Comparison of ENCODE assay signal across 34 mouse cellular contexts in the genomic region with DNA sequence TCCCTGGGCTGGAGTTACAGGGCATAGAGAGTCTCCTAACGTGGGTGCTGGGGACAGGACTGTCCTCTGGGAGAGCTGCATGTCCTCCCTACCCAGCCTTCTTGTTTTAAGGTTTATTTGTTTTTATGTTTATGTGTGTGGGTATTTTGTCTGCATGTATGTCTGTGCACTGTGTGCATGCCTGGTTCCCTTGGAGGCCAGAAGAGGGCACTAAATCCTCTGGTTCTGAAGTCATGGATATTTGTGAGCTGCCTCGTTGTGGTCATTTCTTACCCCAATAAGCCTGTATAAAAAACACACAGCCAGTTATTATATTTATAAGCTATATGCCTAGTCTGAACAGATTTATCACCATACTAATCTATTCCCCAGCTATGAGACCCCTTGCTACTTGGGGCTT. TPM values are rescaled to one million over a fixed set of nuclear protein-coding genes. Genes with fewer than 3 reads are reported as not detected.
DNase-seq lines count a peak whose midpoint lies in the region; ATAC-seq and TF ChIP-seq lines count a peak whose summit lies in the region.
"Had no signal": no experiment of that assay in that cellular context is flagged by ENCODE, and none has a peak within 500 bp of the region (broad histone marks: within the 10 kb centered on the region; RNA-seq: fewer than 3 reads in every experiment).

No protein-coding gene starts in this region.

- H3K27me3 ChIP-seq in intestine, postnatal 0 days (replicated peaks; ENCODE audit: control insufficient read depth, insufficient read depth, low read length): no peaks in the 10 kb centered on the region; the same call in 1 of the 2 replicates
- H3K27me3 ChIP-seq in intestine, embryonic 16.5 days (replicated peaks; ENCODE audit: control insufficient read depth, insufficient read depth, low read length): 0 out of 2 replicates have a peak, but pooled peaks cover under 1% of the 10 kb centered on the region
- H3K27me3 ChIP-seq in liver, embryonic 14.5 days (ENCODE audit: control insufficient read depth, insufficient read depth, low read length): peaks cover 2% of the 10 kb centered on the region
- no peaks in the 10 kb centered on the region for H3K27me3 ChIP-seq in ES-Bruce4 (ENCODE audit: control insufficient read depth, insufficient read depth, low read length, poor library complexity, severe bottlenecking)
- H3K27me3 ChIP-seq: heart, embryonic 15.5 days had no signal

- H3K4me2 ChIP-seq in intestine, postnatal 0 days (replicated peaks; ENCODE audit: low read depth): no peak overlapping the region
- H3K4me2 ChIP-seq in intestine, embryonic 16.5 days (ENCODE audit: low read depth, low read length): no peak overlapping the region
- H3K4me2 ChIP-seq in liver, embryonic 14.5 days (ENCODE audit: low read depth): no peak overlapping the region
- H3K4me2 ChIP-seq: heart, embryonic 15.5 days; hindbrain, embryonic 14.5 days; neural tube, embryonic 12.5 days had no signal

- no peaks in the 10 kb centered on the region for H3K36me3 ChIP-seq in intestine, postnatal 0 days (ENCODE audit: control insufficient read depth, insufficient read depth)
- no peaks in the 10 kb centered on the region for H3K36me3 ChIP-seq in intestine, embryonic 16.5 days (ENCODE audit: control insufficient read depth, insufficient read depth, low read length)
- no peaks in the 10 kb centered on the region for H3K36me3 ChIP-seq in liver, embryonic 14.5 days (replicated peaks; ENCODE audit: control insufficient read depth, insufficient read depth, low read depth)
- H3K36me3 ChIP-seq in ES-Bruce4 (ENCODE audit: control insufficient read depth, insufficient read depth, low read length, poor library complexity, severe bottlenecking): no peaks in the 10 kb centered on the region
- H3K36me3 ChIP-seq: heart, embryonic 15.5 days; midbrain, embryonic 10.5 days; neural tube, embryonic 12.5 days had no signal

- peak; percentile 29 for TF ChIP-seq CTCF in intestine, postnatal 0 days (IDR thresholded peaks at IDR 0.05; ENCODE audit: low read depth)
- 0 out of 2 replicates have a peak, but pooled peaks have one; percentile 21 for TF ChIP-seq CTCF in liver, embryonic 14.5 days (IDR thresholded peaks at IDR 0.05; ENCODE audit: low read depth)
- peak; percentile 27 for TF ChIP-seq CTCF in ES-Bruce4 (IDR thresholded peaks at IDR 0.05; ENCODE audit: low read depth, low read length)

- no peak for TF ChIP-seq EP300 in liver, embryonic 14.5 days (IDR thresholded peaks at IDR 0.05; ENCODE audit: low read depth)
- TF ChIP-seq EP300 in ES-Bruce4 (IDR thresholded peaks at IDR 0.05; ENCODE audit: insufficient read depth, low read depth, low read length): no peak

- no peak overlapping the region for H3K4me3 ChIP-seq in intestine, postnatal 0 days (ENCODE audit: low read depth, low read length)
- H3K4me3 ChIP-seq in intestine, embryonic 16.5 days (ENCODE audit: low read length): no peak overlapping the region
- H3K4me3 ChIP-seq in liver, embryonic 14.5 days (ENCODE audit: insufficient read depth in 1 of 2, low read depth in 2 of 2, low read length in 2 of 2): no peak overlapping the region
- no peak overlapping the region for H3K4me3 ChIP-seq in ES-Bruce4 (ENCODE audit: low read depth, low read length)
- H3K4me3 ChIP-seq: erythroblast, embryonic 14.5 days; heart, embryonic 10.5 days; heart, embryonic 15.5 days; midbrain, embryonic 10.5 days; myocyte; neural tube, embryonic 12.5 days had no signal

- no peak for DNase-seq in liver, embryonic 14.5 days (ENCODE audit: low read depth in 3 of 3, low spot score in 3 of 3)
- DNase-seq in liver (no peak), A20 (ENCODE audit: low read depth, low spot score) (peak; percentile 22)
- no peak for DNase-seq in left cerebral cortex, adult 8-10 months (ENCODE audit: low spot score in 2 of 2)
- DNase-seq: adrenal gland, postnatal 25 days; cerebellum, adult 18-20 months; cerebellum, postnatal 14 days; heart, postnatal 36 days; kidney, postnatal 25 days; left cerebral cortex, postnatal 4 days; lung, adult 18-20 months; lung, postnatal 10 days; thymus, postnatal 4 days had no signal

- H3K9me3 ChIP-seq in intestine, postnatal 0 days (ENCODE audit: control insufficient read depth): no peaks in the 10 kb centered on the region
- H3K9me3 ChIP-seq in intestine, embryonic 16.5 days (ENCODE audit: control insufficient read depth, low read length): no peaks in the 10 kb centered on the region
- no peaks in the 10 kb centered on the region for H3K9me3 ChIP-seq in liver, embryonic 14.5 days (ENCODE audit: control insufficient read depth, low read length)
- H3K9me3 ChIP-seq in ES-Bruce4 (replicated peaks; ENCODE audit: control insufficient read depth, insufficient read depth, low read length, poor library complexity, severe bottlenecking): no peaks in the 10 kb centered on the region
- H3K9me3 ChIP-seq: heart, embryonic 10.5 days; heart, embryonic 15.5 days; midbrain, embryonic 10.5 days; neural tube, embryonic 12.5 days had no signal

- TF ChIP-seq POLR2A in ES-Bruce4 (IDR thresholded peaks at IDR 0.05; ENCODE audit: insufficient read depth, low read length): no peak

- WGBS in intestine, postnatal 0 days: 63% methylated on average over 2 of the region's 2 CpGs
- WGBS in intestine, embryonic 16.5 days: 68% methylated on average over 2 of the region's 2 CpGs
- WGBS in liver, embryonic 14.5 days (ENCODE audit: insufficient replicate concordance): 41% methylated on average over 2 of the region's 2 CpGs

- ATAC-seq in intestine, postnatal 0 days: no peak
- no peak for ATAC-seq in intestine, embryonic 16.5 days
- ATAC-seq in liver, embryonic 14.5 days (ENCODE audit: insufficient read depth): no peak
- ATAC-seq: forebrain, embryonic 16.5 days; inflammation-experienced regulatory T-cells, adult 6 months; midbrain, embryonic 16.5 days had no signal

- H3K27ac ChIP-seq in intestine, postnatal 0 days (ENCODE audit: low read depth, low read length): no peak overlapping the region
- no peak overlapping the region for H3K27ac ChIP-seq in intestine, embryonic 16.5 days (ENCODE audit: low read length)
- H3K27ac ChIP-seq in liver, embryonic 14.5 days: no peak overlapping the region
- no peak overlapping the region for H3K27ac ChIP-seq in ES-Bruce4 (ENCODE audit: insufficient read depth, low read length)
- H3K27ac ChIP-seq: heart, embryonic 10.5 days; heart, embryonic 15.5 days; hindbrain, embryonic 14.5 days; midbrain, embryonic 10.5 days; neural tube, embryonic 12.5 days had no signal

- H3K9ac ChIP-seq in intestine, postnatal 0 days (ENCODE audit: low read depth, low read length): no peak overlapping the region
- H3K9ac ChIP-seq in intestine, embryonic 16.5 days (ENCODE audit: low read depth, low read length): no peak overlapping the region
- H3K9ac ChIP-seq in liver, embryonic 14.5 days (replicated peaks): no peak overlapping the region
- no peak overlapping the region for H3K9ac ChIP-seq in ES-Bruce4 (ENCODE audit: low read depth, poor library complexity, severe bottlenecking)
- H3K9ac ChIP-seq: heart, embryonic 15.5 days; hindbrain, embryonic 14.5 days; neural tube, embryonic 12.5 days had no signal

- no peaks in the 10 kb centered on the region for H3K4me1 ChIP-seq in intestine, postnatal 0 days (replicated peaks; ENCODE audit: control insufficient read depth, insufficient read depth, low read length)
- H3K4me1 ChIP-seq in intestine, embryonic 16.5 days (ENCODE audit: control insufficient read depth, insufficient read depth, low read length): no peaks in the 10 kb centered on the region
- H3K4me1 ChIP-seq in liver, embryonic 14.5 days (replicated peaks; ENCODE audit: control insufficient read depth in 2 of 2, insufficient read depth in 2 of 2, low read length in 1 of 2): no peaks in the 10 kb centered on the region
- no peaks in the 10 kb centered on the region for H3K4me1 ChIP-seq in ES-Bruce4 (ENCODE audit: control insufficient read depth, insufficient read depth, low read length)
- H3K4me1 ChIP-seq: heart, embryonic 15.5 days; midbrain, embryonic 10.5 days; neural tube, embryonic 12.5 days had no signal

RNA-seq across cellular contexts. Expression of a gene that starts 9.3 kb away (rescaled TPM):
- polyA plus RNA-seq in intestine, postnatal 0 days (2015; fragmentation: Nextera tagmentation; extraction: Ambion mirVana): 0.07 TPM in 1 of 2 replicates, not detected in the other
- polyA plus RNA-seq in intestine, embryonic 16.5 days (2015; fragmentation: Nextera tagmentation; extraction: Ambion mirVana): 0.15 and 0.37 TPM in 2 replicates
- polyA plus RNA-seq in liver, embryonic 14.5 days (2012; rRNA removed): 3.8 and 4.5 TPM in 2 replicates
- polyA plus RNA-seq in liver, embryonic 14.5 days (2014; fragmentation: Nextera tagmentation; extraction: Ambion mirVana): 4.3 and 4.4 TPM in 2 replicates
- polyA plus RNA-seq in ES-Bruce4 (2011; ENCODE audit: insufficient read depth, insufficient read length, low read depth, missing spikeins): 0.88 and 1.2 TPM in 2 replicates
- 1 to 10 TPM; 1.4 to 2.0 (median 1.7) TPM for total RNA-seq in left cerebral cortex, adult 8-10 months (2022)
- total RNA-seq: adrenal gland, postnatal 25 days had no signal
- polyA plus RNA-seq: erythroblast, embryonic 14.5 days; inflammation-experienced regulatory T-cells, adult 6 months had no signal

RNA-seq across cellular contexts. Expression of a gene that starts 23.5 kb away (rescaled TPM):
- polyA plus RNA-seq in intestine, postnatal 0 days (2015; fragmentation: Nextera tagmentation; extraction: Ambion mirVana): 244 and 254 TPM in 2 replicates
- 146 and 152 TPM in 2 replicates for polyA plus RNA-seq in intestine, embryonic 16.5 days (2015; fragmentation: Nextera tagmentation; extraction: Ambion mirVana)
- 33.2 and 42.8 TPM in 2 replicates for polyA plus RNA-seq in liver, embryonic 14.5 days (2012; rRNA removed)
- 31.9 and 32.5 TPM in 2 replicates for polyA plus RNA-seq in liver, embryonic 14.5 days (2014; fragmentation: Nextera tagmentation; extraction: Ambion mirVana)
- polyA plus RNA-seq in ES-Bruce4 (2011; ENCODE audit: insufficient read depth, insufficient read length, low read depth, missing spikeins): 450 and 464 TPM in 2 replicates
- total RNA-seq in left cerebral cortex, adult 8-10 months (2022): 10 to 100 TPM; 21.7 to 37.3 (median 26.8) TPM

RNA-seq across cellular contexts. Expression of a gene that starts 42.5 kb away (rescaled TPM):
- polyA plus RNA-seq in intestine, postnatal 0 days (2015; fragmentation: Nextera tagmentation; extraction: Ambion mirVana): 0.31 and 0.41 TPM in 2 replicates
- 0.45 and 0.97 TPM in 2 replicates for polyA plus RNA-seq in intestine, embryonic 16.5 days (2015; fragmentation: Nextera tagmentation; extraction: Ambion mirVana)
- not detected in 2 replicates for polyA plus RNA-seq in liver, embryonic 14.5 days (2012; rRNA removed)
- polyA plus RNA-seq in liver, embryonic 14.5 days (2014; fragmentation: Nextera tagmentation; extraction: Ambion mirVana): not detected in 2 replicates
- 1.1 and 1.7 TPM in 2 replicates for polyA plus RNA-seq in ES-Bruce4 (2011; ENCODE audit: insufficient read depth, insufficient read length, low read depth, missing spikeins)
- total RNA-seq in left cerebral cortex, adult 8-10 months (2022): not detected
- total RNA-seq: adrenal gland, adult 18-20 months; adrenal gland, postnatal 25 days; layer of hippocampus, adult 18-20 months; layer of hippocampus, postnatal 25 days; left cerebral cortex, postnatal 4 days had no signal
- polyA plus RNA-seq: brain, embryonic 14.5 days; cortical plate, adult 2 months; embryonic facial prominence, embryonic 14.5 days; erythroblast, embryonic 14.5 days; gonadal fat pad, adult 2 months; testis, adult 2 months had no signal

RNA-seq across cellular contexts. Expression of a gene that starts 59.7 kb away (rescaled TPM):
- polyA plus RNA-seq in intestine, postnatal 0 days (2015; fragmentation: Nextera tagmentation; extraction: Ambion mirVana): 16.4 and 18.7 TPM in 2 replicates
- polyA plus RNA-seq in intestine, embryonic 16.5 days (2015; fragmentation: Nextera tagmentation; extraction: Ambion mirVana): 23.1 and 24.4 TPM in 2 replicates
- polyA plus RNA-seq in liver, embryonic 14.5 days (2012; rRNA removed): 6.2 and 11.8 TPM in 2 replicates
- polyA plus RNA-seq in liver, embryonic 14.5 days (2014; fragmentation: Nextera tagmentation; extraction: Ambion mirVana): 3.0 and 3.3 TPM in 2 replicates
- polyA plus RNA-seq in ES-Bruce4 (2011; ENCODE audit: insufficient read depth, insufficient read length, low read depth, missing spikeins): 16.2 and 22.8 TPM in 2 replicates
- total RNA-seq in left cerebral cortex, adult 8-10 months (2022): 10 to 100 TPM; 22.8 to 26.6 (median 24.3) TPM
